Mouse (Mus musculus) spleen, postnatal 14 days (tissue): Measurements from ENCODE around the gene Cadm2.

Experiments
- DNase-seq, 2 experiments: peaks; one replicate each; pipeline ENCODE4 v3.0.0; 2021 to 2022; ENCODE audit warnings: low spot score in 2 of 2

The Cadm2 gene

DNA sequence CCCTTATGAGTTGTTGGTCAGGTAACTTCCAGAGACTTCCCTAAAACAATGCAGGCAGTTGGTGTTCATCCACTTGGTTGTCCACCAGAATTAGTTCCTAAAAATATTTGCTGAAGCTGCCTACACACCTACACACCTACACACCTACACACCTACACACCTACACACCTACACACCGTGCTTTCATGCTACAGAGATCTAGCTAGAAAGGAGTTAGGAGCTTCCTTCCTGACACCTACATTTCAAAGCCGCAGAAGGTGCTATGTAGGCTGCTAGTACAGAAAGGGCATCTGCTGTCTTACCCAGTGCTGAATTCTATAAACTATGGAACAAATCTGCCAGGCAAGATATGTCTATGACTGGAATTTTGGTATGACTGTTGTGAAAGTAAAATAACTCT, 872.2 kb downstream of the Cadm2 start:
- no peak for DNase-seq

DNA sequence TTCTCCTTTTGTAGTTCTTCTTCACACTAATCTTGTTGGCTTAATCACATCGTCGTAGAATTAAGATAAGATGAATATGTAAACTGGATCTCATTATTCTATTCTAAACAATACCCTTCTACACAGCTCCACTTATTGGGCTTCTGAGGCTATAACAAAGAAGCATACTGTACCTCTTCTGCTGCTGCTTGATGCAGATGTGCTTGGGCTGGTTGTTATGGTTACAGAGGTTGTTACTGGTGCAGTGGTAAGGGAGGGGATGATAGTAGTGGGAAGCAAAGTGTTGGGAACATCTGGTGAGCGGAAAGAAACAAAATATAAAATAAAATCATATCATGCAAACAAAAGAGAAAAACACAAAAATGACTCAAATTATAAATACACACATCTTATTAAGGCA, 889.5 kb downstream of the Cadm2 start:
- no peak for DNase-seq

DNA sequence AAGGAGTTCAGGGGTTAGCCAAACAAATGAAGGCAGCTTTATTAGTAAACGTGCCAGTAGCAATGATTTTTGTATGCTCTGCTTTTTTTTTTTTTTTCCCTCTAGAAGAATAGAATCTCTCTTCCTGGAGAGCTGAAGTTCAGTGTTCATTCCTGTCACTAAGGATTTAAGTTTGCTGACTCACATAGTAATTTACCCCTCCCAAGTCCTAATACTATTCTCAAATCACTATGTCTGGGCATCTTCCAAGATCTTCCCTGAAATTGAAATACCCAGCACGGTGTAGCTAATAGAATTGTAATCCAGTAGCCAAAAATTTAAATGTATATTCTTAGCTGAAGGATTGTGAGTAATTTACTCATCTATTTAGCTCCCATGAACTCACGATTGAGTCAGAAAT, 914.2 kb downstream of the Cadm2 start:
- no peak for DNase-seq

DNA sequence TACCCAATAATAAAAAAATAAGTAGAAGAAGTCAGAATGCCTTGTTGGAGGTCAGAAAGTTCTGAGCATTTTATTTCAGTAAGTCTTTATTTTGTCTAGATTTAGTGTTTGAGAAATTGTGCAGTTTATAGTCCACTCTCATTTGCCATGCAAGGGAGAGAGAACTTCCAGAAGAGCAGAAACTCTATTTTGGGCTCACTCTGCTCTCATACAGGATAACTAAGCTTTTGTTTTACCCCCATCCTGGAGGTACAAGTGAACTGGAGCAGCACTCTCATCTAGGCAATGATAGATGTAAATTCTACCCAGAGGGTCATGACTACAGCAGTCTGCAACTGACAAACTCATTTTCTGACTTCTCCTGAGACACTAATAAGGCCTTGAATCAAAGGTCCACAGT, 925.9 kb downstream of the Cadm2 start:
- DNase-seq: no peak

DNA sequence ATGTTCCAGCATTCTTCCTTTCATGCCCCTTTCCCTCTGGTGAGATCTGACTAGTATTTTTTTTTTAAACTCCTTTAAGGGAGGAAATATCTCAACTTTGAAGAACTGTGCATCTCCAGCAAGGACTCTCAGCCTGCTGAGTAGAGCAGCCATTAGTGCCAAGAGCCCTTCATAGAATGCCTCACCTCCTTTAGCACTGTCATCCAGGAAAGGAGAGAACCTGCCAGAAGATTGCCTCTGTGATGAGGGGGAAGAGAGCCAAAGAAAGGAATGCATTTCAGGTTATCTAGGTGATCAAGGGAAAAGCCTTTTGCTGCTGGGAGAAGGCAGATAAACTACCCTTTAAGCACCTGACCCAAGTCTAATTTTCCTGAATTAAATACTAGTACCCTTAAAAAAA, 943.5 kb downstream of the Cadm2 start:
- no peak for DNase-seq

DNA sequence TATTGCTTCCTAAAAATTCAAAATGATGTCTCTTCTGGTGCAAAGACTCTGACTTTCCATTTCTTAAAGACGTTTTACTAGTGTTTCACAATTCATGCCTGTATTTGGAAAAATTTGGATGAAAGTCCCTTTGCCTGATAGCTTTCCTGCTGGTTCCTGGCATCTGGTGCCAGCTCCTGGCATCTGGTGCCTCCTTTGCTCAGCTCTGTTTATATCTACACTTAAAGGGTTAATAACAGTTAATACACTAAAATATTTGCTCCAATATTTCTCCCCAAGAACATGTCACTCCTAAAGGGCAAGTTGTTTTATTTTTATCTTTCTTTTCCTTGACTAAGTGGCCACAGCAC, 969.7 kb downstream of the Cadm2 start:
- DNase-seq: no peak

DNA sequence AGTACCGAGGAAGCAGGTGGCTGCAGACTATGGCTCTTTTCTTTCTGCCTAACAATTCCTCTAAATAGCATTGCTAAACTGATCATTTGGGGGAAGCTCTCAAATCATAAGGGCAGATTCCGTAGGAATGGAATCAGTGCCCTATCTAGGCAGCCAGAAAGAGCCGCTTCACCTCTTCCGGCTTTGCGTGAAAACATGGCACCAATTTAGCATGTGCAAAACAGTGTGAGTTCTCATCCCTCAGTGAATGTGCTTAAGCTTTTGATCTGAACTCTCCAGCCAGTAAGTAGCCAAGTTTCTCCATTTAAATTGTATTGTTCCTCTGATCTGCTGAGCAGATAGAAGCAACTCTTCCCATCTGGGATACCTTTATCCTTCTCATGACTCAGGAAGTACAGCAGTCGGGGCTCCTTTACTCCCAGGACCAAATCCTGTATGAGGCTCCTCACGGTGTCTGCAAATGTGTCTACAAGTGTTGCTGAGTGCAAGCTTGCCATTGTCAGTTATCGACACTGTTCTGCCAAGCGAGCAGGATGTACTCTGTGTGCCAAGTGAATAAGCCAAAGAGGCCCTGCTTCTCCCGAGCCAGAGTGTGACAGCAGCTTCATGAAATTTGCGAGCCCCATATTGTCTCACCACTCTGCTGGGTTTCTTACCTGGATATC, 970.2 kb downstream of the Cadm2 start:
- DNase-seq: no peak

DNA sequence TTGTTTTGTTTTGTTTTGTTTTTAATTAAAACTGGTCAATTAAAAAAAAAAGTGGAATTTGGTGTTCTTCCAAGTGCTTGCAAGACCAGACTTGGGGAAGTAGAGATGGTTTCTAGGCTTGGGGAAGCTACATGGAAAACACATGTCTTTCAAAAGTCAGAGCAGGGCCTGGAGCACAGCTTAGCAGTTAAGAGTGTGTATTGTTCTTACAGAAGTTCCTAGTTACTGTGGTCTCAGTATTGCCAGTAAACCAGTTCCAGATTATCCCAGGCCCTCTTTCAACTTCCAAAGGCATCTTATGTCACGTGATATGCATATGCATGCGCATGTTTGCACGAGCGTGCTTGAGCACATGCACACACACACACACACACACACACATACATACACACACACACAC, 972.9 kb downstream of the Cadm2 start:
- no peak for DNase-seq

DNA sequence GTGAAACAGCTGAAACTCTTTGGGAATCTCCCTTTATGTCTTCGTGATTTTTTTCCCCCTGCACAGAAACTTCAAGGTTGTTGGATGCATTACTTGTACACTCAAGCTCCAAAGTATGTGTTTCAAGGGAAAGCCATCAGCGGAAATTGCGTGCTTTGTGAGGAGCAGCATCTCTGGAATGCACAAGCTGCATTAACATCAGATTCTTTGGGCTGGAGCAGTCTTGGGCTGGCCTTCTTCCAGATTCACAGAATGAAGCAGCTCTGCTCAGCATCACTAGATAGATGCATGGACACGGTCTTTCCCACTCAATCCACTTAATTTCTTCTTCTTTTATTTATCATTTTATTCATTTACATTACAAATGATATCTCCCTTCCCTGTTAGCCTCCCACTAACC, 977.1 kb downstream of the Cadm2 start:
- DNase-seq: no peak

DNA sequence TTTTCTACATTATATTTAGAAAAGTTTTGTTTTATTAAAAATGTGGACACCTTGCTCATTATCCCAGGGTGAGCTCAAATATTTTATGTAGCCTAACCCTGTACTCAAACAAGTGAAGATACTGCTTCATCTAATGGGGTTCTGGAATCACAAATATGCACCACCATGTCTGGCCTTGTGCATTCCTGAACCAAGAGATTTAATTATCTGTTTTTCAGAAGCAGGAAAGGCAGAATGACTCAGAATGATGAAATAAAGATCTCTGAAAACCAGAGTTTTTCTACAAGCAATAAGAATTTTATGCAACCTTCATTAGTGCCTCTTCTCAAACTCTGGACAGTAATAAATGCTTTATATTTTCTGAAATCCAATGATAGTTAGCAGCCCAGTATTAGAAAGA, 993.2 kb downstream of the Cadm2 start:
- no peak for DNase-seq

DNA sequence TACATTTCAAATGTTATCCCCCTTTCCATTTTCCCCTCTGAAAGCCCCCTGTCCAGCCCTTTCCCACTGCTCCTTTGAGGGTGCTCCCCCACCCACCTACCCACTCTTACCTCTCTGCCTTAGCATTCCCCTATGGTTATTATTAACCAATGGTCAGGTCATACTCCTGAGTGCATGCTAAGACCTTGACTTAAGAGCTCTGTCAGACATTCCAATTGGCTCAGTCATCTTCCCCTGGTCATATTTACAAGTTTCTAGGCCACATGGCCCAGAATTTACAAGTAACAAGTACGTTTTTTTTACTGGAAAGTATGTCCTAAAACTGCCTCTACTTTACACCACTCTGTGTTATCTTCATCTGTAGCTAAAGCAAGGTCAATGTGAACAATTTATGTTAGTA, 998.3 kb downstream of the Cadm2 start:
- no peak for DNase-seq

DNA sequence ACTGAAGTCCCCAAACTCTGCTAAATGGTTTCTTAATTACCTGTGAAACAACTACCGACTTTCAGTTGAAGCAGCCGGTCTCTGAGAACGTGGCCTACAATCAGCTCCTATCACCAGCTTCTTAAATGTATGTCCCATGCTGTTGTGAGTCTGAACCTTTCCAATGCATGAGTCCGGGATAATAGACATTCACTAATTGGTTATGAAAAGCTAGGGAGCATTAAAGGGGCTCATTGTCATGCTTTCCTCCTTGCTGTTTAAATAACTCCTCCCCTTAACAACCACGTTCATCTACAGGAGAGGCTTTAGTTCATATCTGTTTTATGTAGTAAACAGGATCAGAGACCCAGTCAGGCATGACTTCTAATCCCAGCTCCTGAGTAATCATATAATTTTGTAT, 1008.1 kb downstream of the Cadm2 start:
- no peak for DNase-seq
